Mouse (Mus musculus) heart, postnatal 36 days (tissue): Measurements from ENCODE around the gene Agtr1a. TPM values are rescaled to one million over a fixed set of nuclear protein-coding genes. Genes with fewer than 3 reads are reported as not detected.

Experiments
- DNase-seq, 2 experiments: peaks; one replicate each; pipeline ENCODE4 v3.0.0; 2021 to 2022
- intact Hi-C: fragments of 180-260 bp; cut with DNase I; formaldehyde crosslinking; loops from one replicate; pipeline ENCODE4 v1.15.1; 2025
- total RNA-seq, 2 experiments: library from RNA; stranded (reverse); gene quantifications; 2 replicates each; pipeline ENCODE4 v1.2.3; 2021

Agtr1a gene
- total RNA-seq, 2 experiments from 2014 or later: 42.0 to 53.8 TPM

DNA sequence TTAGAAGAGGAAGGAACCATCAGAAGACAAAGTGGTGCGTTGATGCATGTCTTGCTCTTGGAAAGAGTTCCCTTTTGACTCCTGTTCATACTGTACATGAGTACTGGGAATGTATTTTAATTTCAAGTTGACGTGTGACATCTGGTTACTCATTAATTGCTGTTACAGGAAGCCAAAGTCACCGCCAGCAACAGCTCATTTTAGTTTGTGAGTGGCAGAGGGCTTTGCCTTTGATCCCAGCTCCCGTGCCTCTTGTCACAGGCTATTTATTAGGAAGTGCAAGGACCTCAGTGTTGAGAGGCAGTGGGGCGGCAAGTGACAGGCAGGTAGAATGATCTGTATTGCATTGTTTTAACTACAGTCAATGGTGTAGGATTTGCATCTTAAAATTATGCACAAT, 24.8 kb downstream of the Agtr1a start:
- intact Hi-C loops: no loop called here
- DNase-seq: no peak

DNA sequence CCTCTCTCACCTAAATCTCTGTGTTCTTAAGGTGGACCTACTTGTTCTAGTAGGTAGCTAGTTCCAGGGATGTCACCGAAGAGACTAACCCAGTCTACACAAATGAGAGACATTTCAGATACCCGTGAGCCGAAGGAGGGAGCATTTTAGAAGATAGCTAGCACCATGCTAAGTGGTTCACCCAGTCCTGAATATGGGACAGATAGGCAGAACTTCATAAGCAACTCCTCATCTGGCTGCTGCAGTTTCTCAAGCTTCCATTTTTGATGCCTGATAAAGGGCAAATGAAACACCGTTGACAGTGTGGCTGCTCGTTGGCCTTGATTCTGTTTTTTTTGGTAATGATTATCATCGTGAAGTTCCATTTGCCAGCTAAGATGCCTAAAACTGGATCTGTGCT, 25.8 kb downstream of the Agtr1a start:
- no peak for DNase-seq
- intact Hi-C loops: no loop called here

DNA sequence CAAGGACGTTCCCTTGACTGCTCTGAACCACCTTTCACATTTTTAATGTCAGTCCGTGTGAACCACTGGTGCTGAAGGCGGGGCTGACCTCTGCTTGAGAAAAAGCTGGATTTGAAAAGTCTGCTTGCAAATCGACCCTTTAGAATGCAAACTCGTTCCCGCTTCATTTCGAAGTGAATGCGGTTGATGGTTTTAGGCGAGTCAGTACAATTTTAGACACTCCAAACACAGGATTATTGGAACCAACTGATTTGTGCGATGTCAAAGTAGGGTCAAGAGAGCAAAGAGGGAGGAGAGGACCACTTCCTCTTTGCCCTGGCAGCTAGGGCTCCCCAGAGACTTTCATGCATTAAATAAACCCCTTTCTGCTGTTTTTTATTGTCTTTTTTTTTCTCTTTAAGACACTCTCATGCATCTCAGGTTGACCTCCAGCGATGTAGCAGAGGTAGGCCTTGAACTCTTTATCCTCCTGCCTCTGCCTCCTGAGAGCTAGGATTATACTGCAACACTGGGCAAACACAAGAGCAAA, 27.9 kb downstream of the Agtr1a start:
- no peak for DNase-seq
- intact Hi-C loops: no loop called here

DNA sequence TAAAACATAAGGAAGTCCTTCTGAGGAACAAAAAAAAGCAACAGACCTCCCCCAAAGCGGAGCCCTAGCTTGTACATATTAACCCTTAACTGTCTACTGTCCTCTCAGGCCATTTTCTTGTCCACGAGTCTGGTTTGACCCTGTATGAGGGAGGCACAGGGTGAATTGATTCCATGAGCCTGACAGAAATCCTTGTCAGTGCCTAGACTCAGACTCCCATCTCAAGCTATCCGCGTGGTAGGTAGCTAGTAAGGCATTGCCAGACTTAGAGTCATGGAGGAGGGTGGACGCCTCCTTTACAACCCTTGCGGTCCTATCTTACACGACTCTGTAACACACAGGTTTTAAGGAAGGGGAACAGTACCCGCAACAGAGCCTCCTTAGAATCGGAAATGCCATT, 28.5 kb downstream of the Agtr1a start:
- DNase-seq: no peak
- intact Hi-C loops: no loop called here

DNA sequence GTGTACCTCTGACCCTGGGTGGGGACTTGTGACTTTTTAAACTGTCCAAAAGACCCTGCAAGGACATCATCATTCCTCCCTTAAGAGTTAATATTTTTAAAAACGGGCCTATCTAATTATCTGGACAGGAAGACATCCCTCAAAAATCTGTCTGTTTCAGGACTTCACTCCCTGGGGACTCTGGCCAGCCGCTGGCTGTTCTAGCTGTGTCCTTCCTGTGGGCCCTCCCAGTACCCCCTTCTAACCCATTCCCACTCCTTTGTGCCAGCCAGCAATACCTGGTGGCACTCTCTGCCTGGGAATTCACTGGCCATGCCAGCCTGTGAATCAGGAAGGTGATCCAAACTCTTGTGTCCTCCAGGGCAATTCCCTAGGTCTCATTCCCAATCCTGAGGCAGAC, 29.1 kb downstream of the Agtr1a start:
- intact Hi-C loops: no loop called here
- DNase-seq: no peak

DNA sequence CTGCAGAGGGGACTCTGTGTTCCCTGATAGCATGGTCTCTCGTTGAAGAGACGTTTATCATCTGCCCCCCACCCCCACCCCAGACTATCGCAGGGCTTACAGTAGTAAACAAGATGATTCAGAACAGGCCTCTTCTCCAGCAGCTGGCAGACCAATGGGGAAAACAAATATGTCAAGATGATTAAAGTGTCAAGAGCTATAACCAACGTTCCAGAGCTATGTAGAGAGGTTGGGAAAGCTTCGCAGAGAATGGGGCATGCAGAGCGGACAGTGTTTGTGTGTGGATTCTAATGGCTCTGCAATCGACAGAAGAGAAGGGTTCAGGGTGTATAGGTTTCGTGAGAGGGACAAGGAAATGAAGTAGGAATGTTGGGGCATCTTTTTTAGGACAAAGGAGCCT, 31.9 kb downstream of the Agtr1a start:
- intact Hi-C loops: no loop called here
- DNase-seq: no peak

DNA sequence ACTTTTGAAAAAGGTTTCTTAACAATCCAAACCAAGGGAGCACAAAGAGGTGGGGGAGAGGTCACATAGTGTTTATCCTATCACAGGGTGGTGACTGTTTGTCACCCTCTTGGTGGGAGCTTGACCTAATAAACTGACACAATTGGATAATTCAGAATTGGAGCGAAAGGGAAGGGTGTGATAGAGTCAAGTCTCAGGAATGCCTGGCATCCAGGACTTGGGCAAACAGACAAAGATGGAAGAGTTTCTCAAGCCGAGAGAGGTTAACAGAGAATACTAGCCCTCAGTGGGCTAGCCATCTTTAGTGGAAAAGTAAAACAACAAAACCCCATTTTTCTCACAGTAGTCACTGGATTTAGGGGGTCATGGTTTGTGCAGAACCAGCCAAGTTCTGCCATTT, 32.5 kb downstream of the Agtr1a start:
- no peak for DNase-seq
- intact Hi-C loops: no loop called here

DNA sequence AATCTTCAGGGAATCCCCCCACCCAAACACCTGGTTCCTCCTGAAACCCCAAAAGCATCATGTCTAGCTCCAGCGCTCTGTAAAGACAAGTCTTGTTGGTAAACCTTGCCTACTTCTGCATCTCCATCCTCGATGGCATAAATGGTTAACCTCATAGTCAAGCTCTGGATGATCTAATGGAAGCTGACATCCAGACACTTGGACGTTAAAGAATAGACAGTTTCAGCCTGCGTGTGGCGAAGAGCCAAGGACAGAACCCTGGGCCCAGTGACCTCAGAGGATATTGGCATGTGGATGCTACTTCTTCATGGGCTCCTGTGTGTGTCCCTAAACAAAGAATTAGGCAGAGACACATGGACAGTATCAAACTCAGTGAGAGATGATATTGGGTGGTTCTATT, 42.6 kb downstream of the Agtr1a start:
- no peak for DNase-seq
- intact Hi-C loops: no loop called here

DNA sequence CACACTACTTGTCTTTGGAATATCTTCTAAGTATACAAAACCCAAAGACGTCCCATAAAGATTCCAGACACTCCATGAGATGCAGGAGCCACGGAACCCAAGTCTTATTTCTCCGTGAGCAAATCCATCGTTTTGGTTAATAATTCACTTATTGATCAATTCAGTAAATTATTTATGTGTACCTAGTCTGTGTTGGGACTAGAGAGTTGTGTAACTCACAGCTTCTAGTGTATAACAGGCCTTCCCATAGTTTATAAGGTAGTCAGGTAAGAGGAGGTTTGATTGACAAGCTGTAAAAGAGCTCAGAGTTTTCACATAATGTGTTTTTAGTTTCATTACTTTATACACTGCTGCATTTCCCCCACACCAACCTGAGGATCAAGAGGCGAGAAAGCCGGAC, 48.9 kb downstream of the Agtr1a start:
- DNase-seq: no peak
- intact Hi-C loops: no loop called here

DNA sequence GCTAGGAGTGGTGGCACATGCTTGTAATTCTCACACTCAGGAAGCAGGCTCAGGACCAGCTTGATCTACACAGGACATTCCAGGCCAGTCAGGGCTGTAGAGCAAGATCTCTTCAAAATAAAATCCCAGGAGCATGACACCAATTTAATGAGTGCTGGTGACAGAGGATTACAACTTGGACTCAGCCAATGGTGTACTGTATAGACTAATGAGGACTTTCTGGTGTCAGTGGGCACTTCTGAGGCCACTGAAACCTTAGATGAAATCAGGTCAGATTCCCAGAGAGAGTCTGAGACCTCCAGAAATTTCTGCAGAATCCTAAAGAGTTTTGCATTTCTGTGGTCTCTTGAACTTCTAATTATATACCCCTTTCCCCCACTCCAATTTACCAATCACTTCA, 57.9 kb downstream of the Agtr1a start:
- intact Hi-C loops: no loop called here
- DNase-seq: no peak

DNA sequence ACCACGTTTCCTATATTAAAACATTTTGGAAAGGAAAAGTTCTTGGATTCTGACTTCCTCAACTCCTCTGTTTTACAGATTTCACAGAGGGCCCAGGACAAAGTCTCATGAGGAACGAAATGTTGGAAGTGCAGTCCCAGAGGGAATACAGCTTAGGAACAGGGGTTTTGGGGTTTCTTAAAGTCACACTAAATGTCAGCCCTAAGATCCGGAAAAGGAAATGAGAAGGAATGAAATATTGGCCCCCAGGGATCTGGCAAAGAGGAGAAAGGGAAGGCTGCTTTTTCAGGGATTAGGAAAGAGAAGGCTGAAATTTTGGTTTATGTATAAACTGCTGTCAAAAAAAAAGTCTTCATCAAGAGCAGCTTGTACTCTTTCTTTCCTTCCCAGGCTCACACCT, 60.2 kb downstream of the Agtr1a start:
- intact Hi-C loops: no loop called here
- no peak for DNase-seq

DNA sequence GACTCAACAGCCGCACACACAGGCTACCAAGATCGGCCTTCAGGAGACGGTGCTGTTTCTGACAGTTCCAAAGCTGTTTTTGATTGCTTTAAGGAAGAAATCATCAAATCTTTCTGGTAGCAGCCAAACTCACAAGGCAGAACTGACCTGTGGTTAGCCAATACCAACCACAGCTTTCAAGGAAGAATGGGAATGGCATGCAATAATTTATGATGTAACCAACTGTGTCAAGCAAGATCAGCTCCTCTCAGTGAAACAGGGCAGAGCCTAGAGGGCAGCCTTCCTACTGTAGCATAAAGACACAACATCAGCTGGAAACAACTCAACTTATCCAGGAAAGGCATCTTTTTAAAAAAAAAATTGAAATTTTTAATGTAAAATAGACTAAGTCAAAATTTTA, 62.6 kb downstream of the Agtr1a start:
- DNase-seq: no peak
- intact Hi-C loops: no loop called here

DNA sequence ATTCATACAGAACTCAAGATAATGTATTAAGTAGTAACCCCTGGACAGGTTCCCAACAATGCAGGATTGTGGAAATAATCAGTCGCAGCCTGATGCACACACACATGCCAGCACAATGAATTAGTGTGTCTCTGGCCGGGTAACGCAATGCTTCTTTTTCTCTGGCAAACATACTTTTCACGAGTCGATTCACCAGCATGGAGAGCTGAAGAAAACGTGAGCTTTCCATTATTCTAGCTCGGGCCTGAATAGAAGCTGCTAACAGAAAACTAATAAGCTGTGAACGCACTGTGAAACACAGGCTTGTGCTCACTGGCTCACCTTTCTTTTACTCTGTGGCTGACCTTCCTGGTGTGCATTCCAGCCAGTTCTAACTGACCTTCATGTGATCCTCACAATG, 64.4 kb downstream of the Agtr1a start:
- no peak for DNase-seq
- intact Hi-C loops: no loop called here

DNA sequence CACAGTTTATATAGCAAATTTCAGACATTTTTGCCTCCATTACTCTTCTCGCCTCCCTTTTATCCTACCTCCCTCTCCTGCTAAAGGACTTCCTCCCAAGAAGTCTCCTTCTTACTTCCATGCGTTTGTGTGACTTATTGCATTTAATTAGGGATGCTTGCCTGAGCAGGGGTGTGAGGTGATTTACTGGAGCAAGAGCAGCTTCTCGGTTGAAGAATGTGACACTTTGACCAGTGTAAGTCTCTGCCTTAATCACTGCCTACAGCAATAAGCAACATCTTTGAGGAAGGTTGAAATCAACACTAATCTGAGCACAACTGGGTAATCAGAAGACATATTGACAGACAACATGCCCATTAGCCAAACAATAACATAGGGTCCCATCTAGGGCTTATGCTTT, 67.6 kb downstream of the Agtr1a start:
- no peak for DNase-seq
- intact Hi-C loops: no loop called here

DNA sequence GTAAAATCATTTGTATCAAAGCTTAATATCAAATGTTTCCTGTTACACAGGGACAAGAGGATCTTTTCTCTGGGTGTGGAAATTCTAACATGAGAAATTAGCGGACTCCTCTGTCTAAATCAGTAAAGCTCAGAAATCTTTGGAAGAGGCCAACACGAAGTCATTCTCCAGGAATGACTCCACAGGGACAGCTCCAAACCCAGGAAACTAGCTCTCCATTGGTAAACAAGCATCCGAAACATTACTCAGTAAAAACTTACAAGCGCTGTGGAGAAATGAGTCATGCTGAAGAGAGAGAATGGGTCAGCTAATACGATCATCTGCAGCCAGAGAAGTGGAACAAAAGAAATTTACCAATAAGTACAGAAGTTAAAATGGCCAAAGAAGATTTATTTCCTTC, 82.4 kb downstream of the Agtr1a start:
- peak in 1 of 2 experiments; percentile 14 for DNase-seq
- intact Hi-C loops: no loop called here

DNA sequence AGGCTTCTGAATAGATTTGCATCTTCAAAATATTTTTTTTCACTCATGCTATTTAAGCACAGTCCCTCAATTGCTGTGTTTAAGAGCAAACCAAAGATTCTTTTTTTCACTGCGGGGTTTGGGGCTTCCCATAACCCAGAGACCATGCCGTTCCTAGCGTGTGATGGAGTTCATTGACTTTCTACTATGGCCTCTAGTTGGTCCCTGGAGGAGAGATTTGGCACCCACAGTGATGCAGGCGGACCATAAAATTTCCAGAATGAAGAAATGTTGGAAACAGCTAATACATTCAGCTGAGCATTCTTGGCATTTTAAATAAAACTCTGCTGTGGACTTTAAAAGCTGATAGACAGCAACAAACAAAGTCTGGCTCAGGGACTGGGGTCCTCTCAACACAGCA, 90.8 kb downstream of the Agtr1a start:
- DNase-seq: peak; percentile 9 to 27
- intact Hi-C loops: no loop called here

DNA sequence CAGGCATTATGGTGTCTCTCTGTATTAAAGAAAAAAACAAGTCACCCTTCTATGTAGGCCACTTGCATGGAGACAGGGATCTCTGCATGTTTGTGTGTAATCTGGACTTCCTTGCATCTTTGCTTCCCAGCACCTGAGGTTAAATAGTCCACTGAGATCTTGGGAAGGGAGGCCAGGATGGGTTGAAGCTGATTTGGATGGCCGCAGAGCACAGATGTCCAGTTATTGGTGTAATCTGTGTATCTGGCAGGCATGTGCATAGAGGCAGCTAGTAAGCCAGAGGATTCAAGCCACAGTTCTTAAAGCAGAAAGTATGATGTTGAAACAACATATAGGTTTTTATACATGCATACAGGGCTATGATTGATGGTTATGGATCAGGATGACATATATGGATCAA, 91.2 kb downstream of the Agtr1a start:
- DNase-seq: no peak
- intact Hi-C loops: no loop called here

Other genes with a start within 250 kb of the Agtr1a start
- 1 to 10 TPM; 1.2 TPM for gene Mboat1, start 200.0 kb upstream of the Agtr1a start, total RNA-seq
- 1,000 to 10,000 TPM; 1,207 to 1,289 TPM for gene Uqcrfs1, start 208.9 kb downstream of the Agtr1a start, total RNA-seq